Mouse (Mus musculus) forebrain, embryonic 16.5 days (tissue): ENCODE measurements at regions not wholly inside any gene's neighbourhood (a gene's known extent, or its start where the extent isn't known, plus 50 kb on each side); places are given as distances from the start of the nearest gene placed in this dataset.

Source experiments
- ATAC-seq: fragments of 200-750 bp; cut with Nextera tagmentation; 2 replicates; pipeline ENCODE4 v1.8.0; 2017; ENCODE audit warnings: mild to moderate bottlenecking, moderate library complexity
- H3K27ac ChIP-seq: fragments of 300-500 bp; sonication (generic); 2 replicates; pipeline ENCODE4 v1.5.1; 2014; ENCODE audit warnings: low read length, control low read depth
- H3K27me3 ChIP-seq: fragments of 300-500 bp; sonication (generic); replicated peaks from 2 replicates; pipeline ENCODE4 v1.6.1; 2014; ENCODE audit warnings: low read length; ENCODE audit not compliant: control insufficient read depth, insufficient read depth
- H3K36me3 ChIP-seq: fragments of 300-500 bp; sonication (generic); 2 replicates; pipeline ENCODE4 v1.6.1; 2014; ENCODE audit not compliant: control insufficient read depth, insufficient read depth
- H3K4me1 ChIP-seq: fragments of 300-500 bp; sonication (generic); replicated peaks from 2 replicates; pipeline ENCODE4 v1.6.1; 2014; ENCODE audit warnings: low read length; ENCODE audit not compliant: control insufficient read depth, insufficient read depth
- H3K4me2 ChIP-seq: fragments of 300-500 bp; sonication (generic); 2 replicates; pipeline ENCODE4 v1.6.1; 2014; ENCODE audit warnings: mild to moderate bottlenecking, low read length, control low read depth
- H3K4me3 ChIP-seq: fragments of 300-500 bp; sonication (generic); replicated peaks from 2 replicates; pipeline ENCODE4 v1.5.1; 2014; ENCODE audit warnings: mild to moderate bottlenecking, low read length, control low read depth
- H3K9ac ChIP-seq: fragments of 300-500 bp; sonication (generic); replicated peaks from 2 replicates; pipeline ENCODE4 v1.6.1; 2014; ENCODE audit warnings: low read depth, low read length, control low read depth
- H3K9me3 ChIP-seq: fragments of 300-500 bp; sonication (generic); 2 replicates; pipeline ENCODE4 v1.6.1; 2016; ENCODE audit warnings: low read length; ENCODE audit not compliant: control insufficient read depth
- WGBS: fragments of 180-500 bp; shearing (Covaris S2); extraction: QIAGEN DNeasy Blood & Tissue Kit; methylation state at CpG from one replicate; pipeline ENCODE4 v1.1.7; 2014; 5-methylcytosine and 5-hydroxymethylcytosine counted together

- 70% methylated on average over 2 of the region's 2 CpGs for WGBS
- H3K4me2 ChIP-seq: no peak overlapping the region
- no peak overlapping the region for H3K4me3 ChIP-seq
- H3K9ac ChIP-seq: no peak overlapping the region
- H3K27ac ChIP-seq: no peak overlapping the region
- H3K4me1 ChIP-seq: no peaks in the 10 kb centered on the region
- no peak for ATAC-seq
- no peaks in the 10 kb centered on the region for H3K27me3 ChIP-seq
- no peaks in the 10 kb centered on the region for H3K36me3 ChIP-seq
- no peaks in the 10 kb centered on the region for H3K9me3 ChIP-seq
These were observed 386.6 kb upstream of the Slc5a7 start for GRCm38 (mm10) chr17:54685143-54686040.

GRCm38 (mm10) chr17:54678111-54678510 lies 379.3 kb upstream of the Slc5a7 start:
- no peak overlapping the region for H3K4me2 ChIP-seq
- no peak overlapping the region for H3K4me3 ChIP-seq
- no peak for ATAC-seq
- no peak overlapping the region for H3K9ac ChIP-seq
- no peak overlapping the region for H3K27ac ChIP-seq
- no peaks in the 10 kb centered on the region for H3K36me3 ChIP-seq
- 64% methylated on average over 2 of the region's 2 CpGs for WGBS
- no peaks in the 10 kb centered on the region for H3K9me3 ChIP-seq
- H3K4me1 ChIP-seq: no peaks in the 10 kb centered on the region
- H3K27me3 ChIP-seq: no peaks in the 10 kb centered on the region

- no peak for ATAC-seq
These were observed 370.7 kb upstream of the Slc5a7 start for GRCm38 (mm10) chr17:54669499-54669898.

GRCm38 (mm10) chr17:54662558-54663245 lies 363.9 kb upstream of the Slc5a7 start:
- no peak for ATAC-seq
- H3K36me3 ChIP-seq: no peaks in the 10 kb centered on the region
- WGBS: 73% methylated on average over 2 of the region's 2 CpGs
- no peak overlapping the region for H3K9ac ChIP-seq
- H3K9me3 ChIP-seq: no peaks in the 10 kb centered on the region
- no peak overlapping the region for H3K27ac ChIP-seq
- no peaks in the 10 kb centered on the region for H3K4me1 ChIP-seq
- no peaks in the 10 kb centered on the region for H3K27me3 ChIP-seq
- no peak overlapping the region for H3K4me2 ChIP-seq
- H3K4me3 ChIP-seq: no peak overlapping the region

More at GRCm38 (mm10) chr17:54669499-54669898, 370.7 kb upstream of the Slc5a7 start:
- H3K4me1 ChIP-seq: no peaks in the 10 kb centered on the region
- no peak overlapping the region for H3K4me3 ChIP-seq
- H3K27me3 ChIP-seq: no peaks in the 10 kb centered on the region
- H3K27ac ChIP-seq: no peak overlapping the region
- no peaks in the 10 kb centered on the region for H3K9me3 ChIP-seq
- H3K36me3 ChIP-seq: no peaks in the 10 kb centered on the region
- H3K4me2 ChIP-seq: no peak overlapping the region
- no peak overlapping the region for H3K9ac ChIP-seq
- WGBS: 76% methylated on average over 2 of the region's 2 CpGs

GRCm38 (mm10) chr17:54656553-54656952 lies 357.7 kb upstream of the Slc5a7 start:
- Histone ChIP-seq H3K9ac (no peak overlapping the region), H3K36me3 (no peaks in the 10 kb centered on the region), H3K27me3 (no peaks in the 10 kb centered on the region), H3K4me2 (no peak overlapping the region), H3K27ac (no peak overlapping the region), H3K4me1 (no peaks in the 10 kb centered on the region), H3K9me3 (no peaks in the 10 kb centered on the region), H3K4me3 (no peak overlapping the region)
- no peak for ATAC-seq
